Mouse (Mus musculus) layer of hippocampus, postnatal 10 days (tissue): ENCODE data around the gene Cutal. TPM values are rescaled to one million over a fixed set of nuclear protein-coding genes. Genes with fewer than 3 reads are reported as not detected.
A peak's percentile ranks its signal among the peaks of the same experiment; 100 is the strongest.

Experiments
- DNase-seq, 2 experiments: peaks; one replicate each; pipeline ENCODE4 v3.0.0; 2021; ENCODE audit warnings: low spot score in 2 of 2
- total RNA-seq, 2 experiments: library from RNA; stranded (reverse); gene quantifications; 2 replicates each; pipeline ENCODE4 v1.2.3; 2021

The Cutal gene
- total RNA-seq, 2 experiments from 2014 or later, result 0.27 to 0.47 TPM

GRCm38 (mm10) chr2:34883190-34883589 is 9.0 kb downstream of the Cutal start:
- DNase-seq, result no peak

DNA sequence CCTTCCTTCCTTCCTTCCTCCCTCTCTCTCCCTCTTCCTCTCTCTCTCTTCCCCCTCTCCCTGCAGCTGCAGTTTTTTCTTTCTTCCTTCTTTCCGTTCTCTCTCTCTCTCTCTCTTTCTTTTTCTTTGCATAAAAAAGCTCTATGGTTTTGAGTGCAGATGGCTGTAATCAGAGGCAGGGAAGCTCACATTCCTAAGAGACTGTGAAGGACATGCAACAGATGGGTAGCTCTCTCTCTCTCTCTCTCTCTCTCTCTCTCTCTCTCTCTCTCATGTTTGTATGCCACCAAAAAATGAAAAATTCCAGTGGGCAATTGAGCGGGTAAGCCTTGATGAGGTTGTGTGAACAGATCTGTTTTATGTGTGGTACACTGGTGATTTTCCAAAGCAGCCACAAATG is 10.0 kb downstream of the Cutal start:
- DNase-seq, result no peak

DNA sequence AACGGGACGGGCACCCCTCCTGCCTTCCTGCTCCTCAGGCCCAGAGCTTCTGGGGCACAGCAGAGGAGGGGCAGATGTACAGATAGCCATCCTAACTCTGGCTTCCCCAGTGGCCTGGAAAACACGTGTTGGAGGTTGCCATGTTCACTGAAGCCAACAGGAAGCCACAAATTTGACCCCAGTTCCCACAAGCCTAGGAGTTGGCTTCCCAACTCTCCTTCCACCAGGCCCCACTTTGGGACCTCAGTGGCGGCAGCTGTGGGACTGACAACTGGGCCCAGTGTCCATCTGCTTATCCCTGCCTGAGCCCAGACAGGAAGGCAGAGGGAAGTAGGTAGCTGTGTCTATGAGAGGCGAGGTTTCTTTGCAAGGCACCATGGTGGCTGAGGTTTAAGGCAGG is 19.8 kb downstream of the Cutal start:
- no peak for DNase-seq

- DNase-seq, result no peak
Measured at GRCm38 (mm10) chr2:34895503-34896113, 21.4 kb downstream of the Cutal start.

GRCm38 (mm10) chr2:34896821-34897460 is 22.7 kb downstream of the Cutal start:
- DNase-seq, result no peak

GRCm38 (mm10) chr2:34897820-34898219 is 23.6 kb downstream of the Cutal start:
- DNase-seq, result peak in 1 of 2 experiments; percentile 19

GRCm38 (mm10) chr2:34899682-34900081 is 25.5 kb downstream of the Cutal start:
- no peak for DNase-seq

GRCm38 (mm10) chr2:34900412-34900811 is 26.2 kb downstream of the Cutal start:
- peak in 1 of 2 experiments; percentile 37 for DNase-seq

DNA sequence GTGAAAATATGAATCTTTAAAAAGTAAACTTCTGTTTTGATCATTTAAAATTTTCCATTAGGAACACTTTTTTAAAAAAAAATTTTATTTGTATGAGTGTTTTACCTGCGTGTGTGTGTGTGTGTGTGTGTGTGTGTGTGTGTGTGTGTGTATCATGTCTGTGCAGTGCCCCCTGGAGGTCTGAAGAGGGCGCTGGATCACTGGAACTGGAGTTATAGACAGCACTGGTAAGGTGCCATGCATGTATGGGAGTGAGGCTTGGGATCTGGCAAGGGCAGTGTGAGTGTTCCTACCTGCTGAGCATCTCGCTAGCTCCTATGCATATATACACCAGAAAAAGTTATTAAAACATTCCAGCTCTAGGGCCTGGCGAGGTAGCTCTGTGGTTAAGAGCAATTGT is 27.5 kb downstream of the Cutal start:
- no peak for DNase-seq

- DNase-seq, result no peak
Measured at GRCm38 (mm10) chr2:34902731-34903130, 28.5 kb downstream of the Cutal start.

DNA sequence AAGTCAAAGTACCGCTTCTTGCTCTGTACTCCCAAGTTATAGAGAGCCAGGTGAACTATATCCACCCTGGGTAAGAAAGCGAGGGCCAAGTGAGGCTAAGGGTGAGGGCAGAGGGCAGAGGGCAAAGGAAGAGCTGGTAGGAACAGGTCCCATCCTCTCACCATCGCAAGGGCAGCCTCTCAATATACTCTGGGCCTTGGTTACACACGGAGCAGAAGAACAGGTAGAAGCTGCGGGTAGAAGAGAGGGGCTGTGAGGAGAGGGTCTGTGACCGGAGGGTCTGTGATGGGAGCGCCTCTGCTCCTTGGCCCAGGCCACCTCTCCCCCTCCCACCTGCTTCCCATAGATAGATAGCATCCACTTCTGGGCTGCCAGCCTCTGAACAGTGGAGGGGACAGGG is 29.0 kb downstream of the Cutal start:
- DNase-seq, result no peak

DNA sequence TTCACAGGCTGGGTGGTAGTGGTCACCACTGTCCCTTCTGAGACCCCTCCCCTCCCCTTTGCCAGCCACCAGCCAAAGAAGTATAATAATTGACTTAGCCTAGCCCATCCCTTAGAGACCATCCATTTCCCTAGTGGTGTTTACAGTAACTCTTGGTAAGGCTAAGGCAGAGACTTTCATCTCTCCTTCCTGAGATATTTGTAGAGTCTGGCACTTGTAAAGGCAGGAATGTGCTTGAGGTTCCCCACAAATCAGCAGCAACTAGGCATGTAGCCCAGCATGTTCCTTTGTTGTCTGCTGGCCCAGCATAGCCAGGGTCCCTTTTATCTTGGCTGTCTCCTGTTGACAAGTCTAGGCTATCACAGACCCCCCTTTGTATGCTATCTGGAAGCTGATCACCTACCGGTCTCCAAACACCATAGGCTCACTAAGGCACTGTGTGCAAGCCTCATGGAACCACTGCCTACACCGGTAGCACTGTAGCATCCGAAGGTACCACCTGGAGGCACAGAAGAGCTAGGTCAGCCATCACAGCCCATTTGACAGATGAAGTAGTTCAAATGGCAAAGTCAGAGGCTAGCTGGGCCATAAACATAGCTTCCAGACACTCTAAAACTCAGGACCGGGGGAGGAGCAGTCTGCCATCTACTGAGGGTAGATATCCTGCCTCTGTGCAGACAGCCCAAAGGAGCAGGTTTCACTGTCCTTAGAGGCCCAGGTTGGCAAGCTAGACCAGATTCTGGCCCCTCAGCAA is 29.6 kb downstream of the Cutal start:
- peak in 1 of 2 experiments; percentile 25 for DNase-seq

GRCm38 (mm10) chr2:34904849-34905542 is 30.8 kb downstream of the Cutal start:
- peak; percentile 98 for DNase-seq

- DNase-seq, result peak in 1 of 2 experiments; percentile 15
Measured at GRCm38 (mm10) chr2:34906426-34906825, 32.2 kb downstream of the Cutal start.

DNA sequence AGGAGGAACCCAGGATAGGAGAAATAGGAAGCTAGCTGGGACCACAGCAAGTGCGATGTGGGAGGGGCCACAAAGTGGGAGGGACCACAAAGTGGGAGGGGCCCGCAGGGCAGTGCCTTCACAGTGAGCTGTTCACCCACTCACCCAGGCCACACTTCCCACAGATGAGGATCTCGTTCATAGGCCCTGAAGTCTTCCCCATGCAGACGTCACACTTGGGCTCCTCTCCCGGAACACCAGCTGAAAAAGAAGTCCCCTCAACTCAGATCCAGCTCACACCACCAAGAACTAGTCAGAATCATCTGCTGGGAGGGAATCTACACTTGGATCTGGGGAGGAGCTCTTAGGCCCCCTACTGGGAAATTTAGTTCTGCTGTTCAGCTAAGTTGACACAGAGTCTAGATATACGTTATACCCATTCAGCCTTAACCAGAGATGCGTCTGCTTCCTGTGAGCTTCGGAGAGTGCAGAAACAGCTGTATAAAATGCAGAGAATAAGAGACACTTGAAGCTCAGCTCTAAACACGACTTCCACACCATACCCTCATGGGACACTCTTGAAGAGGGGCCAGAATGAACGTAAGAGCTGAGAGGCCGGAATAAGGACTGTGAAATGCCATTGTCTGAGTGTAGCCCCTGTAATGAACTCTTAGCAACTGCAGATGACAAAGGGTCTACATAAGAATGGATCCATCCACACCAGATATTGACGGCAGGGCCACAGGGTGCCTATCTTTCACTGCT is 32.8 kb downstream of the Cutal start:
- peak in 1 of 2 experiments; percentile 28 for DNase-seq

DNA sequence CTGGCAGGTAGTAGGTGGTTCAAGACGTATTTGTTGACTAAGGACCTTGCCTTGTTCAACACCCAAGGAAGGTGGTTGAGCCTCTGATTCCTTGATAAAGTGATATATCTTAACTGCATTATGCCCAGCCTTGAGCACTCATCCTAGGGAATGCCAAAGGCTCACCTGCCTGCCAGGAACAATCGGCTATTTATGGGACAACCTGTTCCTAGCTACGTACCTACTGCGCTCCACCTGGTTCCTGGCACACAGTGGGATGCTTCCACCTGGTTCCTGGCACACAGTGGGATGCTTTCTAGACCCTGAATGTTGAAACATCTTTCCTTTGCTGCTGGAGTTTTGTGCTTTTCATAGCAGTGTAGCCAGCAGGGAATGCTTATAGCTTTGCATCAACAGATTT is 35.5 kb downstream of the Cutal start:
- DNase-seq, result no peak

GRCm38 (mm10) chr2:34911871-34912270 is 37.7 kb downstream of the Cutal start:
- DNase-seq, result no peak

- no peak for DNase-seq
Measured at GRCm38 (mm10) chr2:34912613-34913012, 38.4 kb downstream of the Cutal start.

- DNase-seq, result peak in 1 of 2 experiments; percentile 37
Measured at GRCm38 (mm10) chr2:34913218-34914068, 39.2 kb downstream of the Cutal start, which contains the start of gene Phf19. TSS of gene Phf19 (minus strand) at chr2:34914026.
